Mouse (Mus musculus): ENCODE measurements around the gene Taar8c. TPM values are rescaled to one million over a fixed set of nuclear protein-coding genes. Genes with fewer than 3 reads are reported as not detected.
A peak's percentile ranks its signal among the peaks of the same experiment; 100 is the strongest.
"Not testable (repeated sequence)": the region's sequence is repeated elsewhere in the genome, so short reads cannot be mapped to it uniquely, and the experiment has no call there.

The Taar8c gene
- polyA plus RNA-seq (2015; fragmentation: Nextera tagmentation; extraction: Ambion mirVana) = not detected in 2 replicates

DNA sequence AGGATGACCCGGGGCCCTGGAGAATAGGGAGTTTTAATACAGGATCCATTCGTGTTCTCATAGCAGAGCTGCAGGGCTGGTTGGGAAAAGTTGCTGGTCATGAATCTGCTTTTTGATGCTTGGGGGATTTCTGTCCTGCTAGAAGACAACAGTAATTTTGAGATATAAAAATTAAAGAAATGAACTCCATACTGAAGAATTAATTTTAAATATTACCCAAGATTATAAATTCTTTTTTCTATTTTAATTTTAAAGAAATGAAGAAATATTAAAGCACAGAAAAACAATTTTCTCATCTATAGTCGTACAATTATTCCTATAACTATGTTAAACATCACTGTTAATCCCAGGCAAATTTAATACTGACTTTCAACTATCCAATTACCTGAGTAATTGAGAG is at the start of gene Taar8c:
TSS of gene Taar8c (minus strand) at position 101 of the 400 bp plus-strand sequence.
- WGBS = 90% methylated on average over 1 of the region's 3 CpGs
- ATAC-seq (ENCODE audit: low FRiP score, low read depth); H3K36me3 ChIP-seq; H3K4me1 ChIP-seq (replicated peaks); H3K27me3 ChIP-seq; H3K9ac ChIP-seq; H3K4me3 ChIP-seq; H3K9me3 ChIP-seq; H3K4me2 ChIP-seq; H3K27ac ChIP-seq (replicated peaks): not testable (repeated sequence)

DNA sequence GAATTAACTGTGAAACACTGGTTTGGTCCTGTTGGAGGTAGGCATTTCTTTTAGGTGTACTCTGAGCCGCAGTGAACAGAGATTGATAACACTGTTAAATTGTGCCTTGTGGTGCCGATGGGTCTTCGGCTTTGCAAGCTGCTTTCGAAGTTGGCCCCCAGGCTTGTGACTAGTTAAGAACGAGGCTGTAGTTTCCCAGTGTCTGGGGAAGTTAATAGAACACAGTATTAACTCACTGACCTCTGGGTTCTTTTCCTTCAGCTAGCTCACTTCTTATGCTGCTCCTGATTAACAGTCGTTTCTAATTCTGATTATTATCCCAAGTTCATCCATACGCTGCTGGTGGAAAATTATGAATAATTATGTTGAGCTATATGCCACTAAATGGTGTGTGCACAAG is 48.4 kb upstream of the Taar8c start:
- H3K4me1 ChIP-seq (replicated peaks) = peaks cover 22% of the 10 kb centered on the region
- peak overlapping the region; percentile 71 for H3K4me2 ChIP-seq
- no peaks in the 10 kb centered on the region for H3K27me3 ChIP-seq
- WGBS = 31% methylated on average over 7 of the region's 7 CpGs
- no peaks in the 10 kb centered on the region for H3K9me3 ChIP-seq
- no peak overlapping the region for H3K27ac ChIP-seq (replicated peaks)
- peaks cover under 1% of the 10 kb centered on the region; the same call in 1 of the 2 replicates for H3K36me3 ChIP-seq
- no peak for ATAC-seq (ENCODE audit: low FRiP score, low read depth)
- H3K4me3 ChIP-seq = peak overlapping the region; percentile 95
- H3K9ac ChIP-seq = peak overlapping the region; percentile 83

DNA sequence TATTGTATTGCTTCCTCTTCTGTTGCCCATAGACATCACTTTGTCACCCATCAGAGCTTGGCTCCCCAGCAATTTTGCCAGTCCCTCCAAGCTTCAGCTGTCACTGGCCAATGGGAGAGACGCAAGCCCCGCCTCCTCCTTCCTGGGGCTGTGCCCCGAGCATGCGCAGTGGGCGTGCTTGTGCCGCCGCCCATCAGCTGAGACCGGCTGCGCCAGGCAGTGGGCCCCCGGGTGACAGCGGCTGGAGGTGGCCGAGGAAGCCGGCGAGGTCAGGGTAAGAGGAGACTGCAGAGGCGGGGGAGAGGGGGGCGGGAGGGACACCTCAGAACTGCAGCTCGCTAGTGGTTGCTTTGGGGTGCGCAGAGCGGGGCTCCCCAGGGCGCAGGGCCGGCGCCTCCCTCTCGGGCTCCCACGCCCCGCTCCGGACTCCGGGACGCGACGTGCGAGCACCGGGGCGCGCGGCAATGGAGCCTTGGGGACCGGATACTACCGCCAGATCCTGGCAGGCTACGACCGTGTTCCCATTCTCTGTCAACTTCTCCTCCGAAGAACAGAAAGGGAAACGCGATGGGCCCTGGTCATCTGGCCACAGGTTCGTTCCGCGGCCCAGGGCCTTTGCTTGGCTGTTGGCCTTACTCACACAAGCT is 47.5 kb upstream of the Taar8c start, which contains the start of gene Stx7:
TSS of gene Stx7 (plus strand) at position 168 of the 647 bp plus-strand sequence.
- Histone ChIP-seq H3K9ac (peak within 1 kb of the TSS; percentile 83), H3K9me3 (no peaks in the 10 kb centered on the region), H3K27me3 (no peaks in the 10 kb centered on the region), H3K36me3 (no peaks in the 10 kb centered on the region), H3K4me2 (peak within 1 kb of the TSS; percentile 71), H3K4me3 (peak within 1 kb of the TSS; percentile 95), H3K27ac (replicated peaks) (peak within 1 kb of the TSS; percentile 86), H3K4me1 (replicated peaks) (peaks cover 22% of the 10 kb centered on the region)
- ATAC-seq (ENCODE audit: low FRiP score, low read depth) = peak; percentile 98
- under 1% methylated on average over 38 of the region's 45 CpGs for WGBS

DNA sequence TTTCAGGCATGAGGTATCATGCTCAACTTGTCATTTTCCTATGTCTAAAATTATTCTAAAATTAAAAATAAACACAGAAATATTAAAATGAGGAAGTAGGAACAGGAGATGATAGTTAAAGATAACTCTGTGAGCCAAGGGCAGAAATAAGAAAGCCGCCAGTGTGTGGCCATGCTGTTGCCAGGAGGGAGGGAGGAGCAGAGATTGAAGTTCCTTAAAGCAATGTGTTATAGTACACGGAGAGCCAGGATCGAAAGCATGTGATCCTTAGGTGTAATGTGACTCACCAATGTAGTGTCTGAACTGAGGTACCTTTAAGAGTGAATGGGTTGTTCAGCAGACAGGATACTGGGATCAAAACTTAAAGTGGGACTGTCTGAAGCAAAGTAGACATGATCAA is 41.0 kb upstream of the Taar8c start:
- H3K4me3 ChIP-seq = no peak overlapping the region
- no peak for ATAC-seq (ENCODE audit: low FRiP score, low read depth)
- H3K4me1 ChIP-seq (replicated peaks) = no peaks in the 10 kb centered on the region
- no peaks in the 10 kb centered on the region for H3K9me3 ChIP-seq
- H3K4me2 ChIP-seq = no peak overlapping the region
- WGBS = 84% methylated on average over 3 of the region's 3 CpGs
- H3K27me3 ChIP-seq = no peaks in the 10 kb centered on the region
- no peaks in the 10 kb centered on the region for H3K36me3 ChIP-seq
- H3K9ac ChIP-seq = no peak overlapping the region
- H3K27ac ChIP-seq (replicated peaks) = no peak overlapping the region

DNA sequence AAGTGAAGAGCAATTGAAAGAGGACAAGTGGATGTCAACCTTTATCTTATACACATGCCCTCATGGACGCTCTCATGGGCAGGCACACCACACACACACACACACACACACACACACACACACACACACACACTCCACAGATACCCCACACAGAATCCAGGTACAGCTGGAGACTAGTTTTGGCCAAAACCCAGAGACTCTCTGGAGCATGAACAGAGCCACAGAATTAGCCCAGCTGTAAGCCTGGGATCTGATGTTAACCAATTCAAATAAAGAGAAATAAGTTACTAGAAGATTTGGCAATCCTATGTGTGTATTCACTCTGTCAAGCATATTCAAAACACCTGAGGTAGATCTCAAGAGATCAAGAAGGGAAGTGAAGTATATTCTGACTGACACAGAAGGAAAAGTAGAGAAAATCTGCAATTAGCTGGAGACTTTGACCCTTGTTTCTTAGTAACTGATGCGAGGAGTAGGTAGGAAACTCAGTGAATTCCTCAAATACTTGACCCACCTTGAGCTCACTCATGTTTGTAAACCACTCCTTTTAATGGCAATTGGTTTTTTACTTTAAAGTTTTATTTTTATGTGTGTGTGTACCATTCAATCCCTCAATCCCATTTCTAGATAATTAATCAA is 37.0 kb upstream of the Taar8c start:
- Histone ChIP-seq H3K9me3 (no peaks in the 10 kb centered on the region), H3K27me3 (no peaks in the 10 kb centered on the region), H3K4me1 (replicated peaks) (no peaks in the 10 kb centered on the region), H3K4me3 (no peak overlapping the region), H3K9ac (no peak overlapping the region), H3K36me3 (no peaks in the 10 kb centered on the region), H3K4me2 (no peak overlapping the region), H3K27ac (replicated peaks) (no peak overlapping the region)
- WGBS = 89% methylated on average over 2 of the region's 2 CpGs
- ATAC-seq (ENCODE audit: low FRiP score, low read depth) = no peak

DNA sequence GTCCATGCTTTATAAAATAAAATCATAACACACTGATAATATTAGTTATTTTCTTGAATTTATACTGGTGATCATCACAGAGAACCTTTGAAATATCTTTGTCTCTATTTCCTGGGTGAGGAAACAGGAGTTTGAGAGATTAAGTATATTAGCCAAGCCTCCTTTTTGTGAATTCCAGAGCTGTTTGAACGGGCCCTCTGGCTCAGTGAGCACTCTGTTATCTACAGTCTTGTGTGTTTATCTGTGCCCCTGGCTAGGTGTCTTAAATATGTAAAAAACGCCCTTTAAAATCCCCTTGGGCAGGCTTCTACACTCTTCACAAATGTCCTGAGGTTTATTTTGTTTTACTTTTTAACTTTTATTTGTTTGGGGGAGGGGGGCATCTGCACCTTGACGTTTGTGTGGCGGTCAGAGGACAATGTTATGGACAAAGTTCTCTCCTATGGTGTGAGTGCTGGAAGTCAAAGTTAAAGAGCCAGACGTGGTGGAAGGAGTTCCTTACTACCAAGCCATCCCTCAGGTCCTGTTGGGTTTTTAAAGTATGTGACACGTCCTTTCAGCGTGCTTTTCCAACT is 32.4 kb upstream of the Taar8c start:
- Histone ChIP-seq H3K4me2 (no peak overlapping the region), H3K36me3 (no peaks in the 10 kb centered on the region), H3K4me3 (no peak overlapping the region), H3K27me3 (no peaks in the 10 kb centered on the region), H3K27ac (replicated peaks) (no peak overlapping the region), H3K9ac (no peak overlapping the region), H3K4me1 (replicated peaks) (0 out of 2 replicates have a peak, but pooled peaks cover 3% of the 10 kb centered on the region), H3K9me3 (no peaks in the 10 kb centered on the region)
- 68% methylated on average over 7 of the region's 7 CpGs for WGBS
- ATAC-seq (ENCODE audit: low FRiP score, low read depth) = no peak

DNA sequence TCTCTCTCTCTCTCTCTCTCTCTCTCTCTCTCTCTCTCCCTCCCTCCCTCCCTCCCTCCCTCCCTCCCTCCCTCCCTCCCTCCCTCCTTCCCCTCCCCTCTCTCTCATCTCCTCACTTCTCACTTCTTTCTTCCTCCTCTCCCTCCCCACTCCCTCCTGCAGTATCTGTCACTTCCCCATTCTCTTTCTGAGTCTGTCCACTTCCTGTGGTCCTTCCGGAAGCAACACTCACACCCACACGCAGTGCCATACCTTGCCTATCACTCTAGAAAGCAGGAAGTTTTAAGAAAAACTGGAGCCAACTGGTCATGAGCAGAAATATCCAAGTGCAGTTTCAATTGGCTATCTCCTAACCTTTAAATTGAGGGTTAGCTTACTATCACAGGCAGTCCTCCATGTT is 31.4 kb upstream of the Taar8c start:
- Histone ChIP-seq H3K27me3 (no peaks in the 10 kb centered on the region), H3K4me1 (replicated peaks) (0 out of 2 replicates have a peak, but pooled peaks cover 3% of the 10 kb centered on the region), H3K4me2 (no peak overlapping the region), H3K9ac (no peak overlapping the region), H3K36me3 (no peaks in the 10 kb centered on the region), H3K27ac (replicated peaks) (no peak overlapping the region), H3K4me3 (no peak overlapping the region), H3K9me3 (no peaks in the 10 kb centered on the region)
- 53% methylated on average over 2 of the region's 2 CpGs for WGBS
- no peak for ATAC-seq (ENCODE audit: low FRiP score, low read depth)

DNA sequence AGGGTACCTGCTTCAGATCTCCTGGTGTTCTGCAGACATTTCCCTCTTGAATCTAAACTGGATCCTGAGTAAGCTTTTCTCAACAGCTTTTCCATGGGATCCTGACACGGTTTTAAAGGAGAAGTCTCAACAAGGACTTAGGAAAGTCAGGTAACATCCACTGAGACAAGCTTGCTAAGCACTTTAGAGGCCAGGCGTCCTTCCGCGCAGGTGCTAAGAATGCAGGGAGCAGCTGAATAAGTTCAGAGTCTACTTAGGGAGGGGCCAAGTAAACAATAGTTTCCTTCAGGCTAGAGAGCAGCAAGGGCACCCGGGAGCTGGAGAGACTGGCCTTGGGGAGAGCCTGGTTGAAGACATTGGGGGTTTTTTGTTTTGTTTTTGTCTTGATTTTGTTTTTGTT is 30.6 kb upstream of the Taar8c start:
- Histone ChIP-seq H3K4me1 (replicated peaks) (0 out of 2 replicates have a peak, but pooled peaks cover 3% of the 10 kb centered on the region), H3K4me2 (no peak overlapping the region), H3K9ac (no peak overlapping the region), H3K27me3 (no peaks in the 10 kb centered on the region), H3K9me3 (no peaks in the 10 kb centered on the region), H3K4me3 (no peak overlapping the region), H3K36me3 (no peaks in the 10 kb centered on the region), H3K27ac (replicated peaks) (no peak overlapping the region)
- ATAC-seq (ENCODE audit: low FRiP score, low read depth) = no peak
- WGBS = 14% methylated on average over 5 of the region's 5 CpGs

DNA sequence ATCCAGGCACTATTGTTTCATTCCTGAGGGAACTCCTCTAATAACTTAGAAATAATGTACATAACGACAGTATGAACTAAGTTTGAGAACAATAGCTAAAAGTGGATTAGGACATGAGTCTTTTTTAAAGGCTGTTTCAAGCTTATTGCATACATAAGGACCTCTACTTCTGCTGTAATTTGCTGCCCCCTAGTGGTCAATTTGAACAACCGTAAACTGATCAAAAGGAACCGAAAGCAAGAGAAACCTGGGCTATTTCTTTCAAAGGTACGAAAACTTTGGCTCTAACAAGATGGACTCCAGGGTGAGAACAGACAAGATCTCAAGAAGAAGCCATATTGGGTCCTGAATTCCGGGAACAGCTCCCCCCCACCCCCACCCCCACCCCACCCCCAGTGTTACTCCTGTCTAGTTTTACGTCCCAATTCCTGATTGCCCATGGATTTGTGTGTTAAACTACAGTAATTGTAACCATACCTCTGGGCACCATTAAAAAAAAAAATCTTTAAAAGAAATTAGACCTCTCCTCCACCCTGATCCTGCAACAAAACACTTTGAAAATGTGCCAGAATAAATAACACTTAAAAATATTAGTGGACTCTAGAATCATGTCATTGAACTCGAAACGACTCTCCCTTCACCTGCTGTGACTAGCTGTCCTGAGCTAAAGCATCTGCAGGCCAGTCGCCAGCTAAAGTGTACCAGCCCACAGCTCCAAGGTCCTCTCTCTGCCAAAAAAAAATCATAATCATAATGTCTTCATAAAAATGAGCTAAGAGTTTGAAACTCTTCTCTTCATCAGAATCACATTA is 29.9 kb upstream of the Taar8c start:
- no peaks in the 10 kb centered on the region for H3K9me3 ChIP-seq
- peak; percentile 89 for ATAC-seq (ENCODE audit: low FRiP score, low read depth)
- WGBS = 28% methylated on average over 9 of the region's 9 CpGs

DNA sequence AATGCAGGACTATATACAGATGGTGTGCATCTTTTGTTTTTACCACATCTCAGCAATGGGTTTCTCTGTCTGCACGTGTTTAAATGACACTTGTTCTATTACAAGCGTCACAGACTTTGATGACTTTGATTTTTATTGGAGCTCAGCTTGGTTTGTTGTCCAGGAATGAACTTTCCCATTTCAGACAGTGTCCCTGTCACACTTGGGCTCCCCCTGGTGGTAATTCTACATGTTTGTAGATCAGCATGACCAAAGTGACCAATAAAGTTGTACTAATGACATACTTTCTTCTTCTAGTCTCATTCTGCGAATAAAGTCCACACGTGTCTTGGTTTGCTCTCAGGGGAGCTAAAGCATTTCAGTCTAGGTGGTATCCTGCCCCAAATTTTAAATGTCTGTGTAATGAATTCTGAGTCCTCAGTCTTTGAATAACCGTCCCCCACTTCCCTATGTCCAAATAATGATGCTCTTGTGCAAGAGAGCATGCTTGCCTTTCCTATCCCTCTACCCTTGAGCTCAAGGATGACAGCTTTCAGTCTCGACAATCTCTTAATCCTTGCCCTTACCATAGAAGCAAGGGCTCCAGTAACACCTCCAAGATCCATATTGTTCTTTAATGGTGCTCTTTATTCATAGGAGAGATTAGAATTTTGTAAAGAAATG is 9.5 kb upstream of the Taar8c start:
- H3K9ac ChIP-seq = no peak overlapping the region
- 0 out of 2 replicates have a peak, but pooled peaks cover 4% of the 10 kb centered on the region for H3K9me3 ChIP-seq
- no peak overlapping the region for H3K27ac ChIP-seq (replicated peaks)
- ATAC-seq (ENCODE audit: low FRiP score, low read depth) = no peak
- no peaks in the 10 kb centered on the region for H3K4me1 ChIP-seq (replicated peaks)
- no peak overlapping the region for H3K4me3 ChIP-seq
- WGBS = 56% methylated on average over 6 of the region's 6 CpGs
- H3K27me3 ChIP-seq = no peaks in the 10 kb centered on the region
- no peaks in the 10 kb centered on the region for H3K36me3 ChIP-seq
- H3K4me2 ChIP-seq = no peak overlapping the region

More for the DNA sequence above, 29.9 kb upstream of the Taar8c start:
- H3K4me3 ChIP-seq = no peak overlapping the region
- 0 out of 2 replicates have a peak, but pooled peaks cover 3% of the 10 kb centered on the region for H3K4me1 ChIP-seq (replicated peaks)
- H3K4me2 ChIP-seq = peak overlapping the region; percentile 40
- H3K27ac ChIP-seq (replicated peaks) = no peak overlapping the region
- no peaks in the 10 kb centered on the region for H3K27me3 ChIP-seq
- no peak overlapping the region for H3K9ac ChIP-seq
- no peaks in the 10 kb centered on the region for H3K36me3 ChIP-seq

DNA sequence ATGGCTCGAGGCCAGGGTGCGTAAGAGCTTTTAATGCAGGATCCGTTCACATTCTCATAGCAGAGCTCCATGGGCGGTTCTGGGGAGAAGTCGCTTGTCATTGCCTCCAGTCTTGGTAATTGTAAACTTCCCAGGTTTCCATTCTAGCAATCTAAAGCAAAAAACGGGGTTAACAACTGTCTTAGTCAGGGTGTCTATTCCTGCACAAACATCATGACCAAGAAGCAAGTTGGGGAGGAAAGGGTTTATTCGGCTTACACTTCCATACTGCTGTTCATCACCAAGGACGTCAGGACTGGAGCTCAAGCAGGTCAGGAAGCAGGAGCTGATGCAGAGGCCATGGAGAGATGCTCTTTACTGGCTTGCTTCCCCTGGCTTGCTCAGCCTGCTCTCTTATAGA is 7.7 kb upstream of the Taar8c start, which contains the start of gene Taar9:
TSS of gene Taar9 (minus strand) at position 101 of the 400 bp plus-strand sequence.
- not testable (repeated sequence) for H3K4me2 ChIP-seq; H3K27me3 ChIP-seq; ATAC-seq (ENCODE audit: low FRiP score, low read depth); H3K4me1 ChIP-seq (replicated peaks); H3K9ac ChIP-seq; H3K4me3 ChIP-seq; H3K9me3 ChIP-seq; H3K36me3 ChIP-seq; H3K27ac ChIP-seq (replicated peaks)
- WGBS = 85% methylated on average over 8 of the region's 8 CpGs

All from hindbrain, embryonic 15.5 days (tissue).